Mouse (Mus musculus) olfactory bulb, adult 2 months (tissue): Measurements from ENCODE around the gene Rxrb.

Experiments
- CTCF ChIP-seq: fragments of 200-500 bp; IDR thresholded peaks from 2 replicates; pipeline ENCODE4 v1.5.1; 2012; ENCODE audit warnings: low read depth, mild to moderate bottlenecking, low read length, moderate library complexity; ENCODE audit not compliant: insufficient read depth
- POLR2A ChIP-seq: fragments of 200-500 bp; IDR thresholded peaks from 2 replicates; pipeline ENCODE4 v1.6.1; 2012; ENCODE audit warnings: mild to moderate bottlenecking, low read depth, low read length, moderate library complexity; ENCODE audit not compliant: insufficient read depth

DNA sequence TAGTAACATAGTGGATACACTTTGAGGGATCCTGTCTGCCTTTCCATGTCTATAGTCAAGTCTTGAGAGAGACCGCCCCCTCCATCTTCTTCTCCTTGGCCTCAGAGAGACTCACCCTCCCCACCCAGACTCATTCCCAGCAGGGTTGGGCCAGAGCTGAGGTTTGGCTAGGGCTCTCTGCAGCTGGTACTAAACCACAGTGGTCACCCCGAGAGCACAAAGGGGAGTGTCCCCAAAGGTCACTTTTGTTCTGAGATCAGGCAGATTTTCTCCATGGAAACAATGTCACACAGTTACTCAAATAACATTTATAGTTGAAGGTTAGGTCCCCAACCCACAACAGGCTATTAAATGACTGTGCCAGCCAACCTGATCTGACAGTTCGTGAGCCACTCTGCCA lies 37.3 kb downstream of the Rxrb start:
- TF ChIP-seq CTCF (no peak), POLR2A (no peak)
